Mouse (Mus musculus): ENCODE data around the gene Nrcam. TPM values are rescaled to one million over a fixed set of nuclear protein-coding genes. Genes with fewer than 3 reads are reported as not detected.

Nrcam gene
- total and polyA plus RNA-seq, 3 experiments, result 0.16 to 0.23 (median 0.20) TPM

DNA sequence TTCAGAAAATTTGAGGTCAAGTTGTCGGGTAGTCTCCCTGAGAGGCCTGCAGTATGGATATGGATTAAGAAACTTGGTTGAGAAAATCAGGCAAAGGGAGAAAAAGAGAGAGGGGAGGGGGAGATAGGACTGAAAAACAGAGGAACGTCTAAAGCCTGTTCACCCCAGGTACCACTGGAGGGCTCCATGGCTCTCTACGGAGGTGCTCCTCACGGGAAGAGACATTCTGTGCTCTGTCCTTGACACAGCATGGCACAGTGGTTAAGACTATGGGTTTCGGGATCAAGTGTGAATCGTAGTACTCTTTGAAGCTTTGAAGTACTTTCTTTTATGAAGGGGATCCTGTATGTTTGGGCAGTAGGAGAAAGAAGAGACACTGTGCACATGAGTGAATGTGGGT, 1.2 kb upstream of the Nrcam start:
- no peak overlapping the region for H3K4me3 ChIP-seq
- no peak overlapping the region for H3K9ac ChIP-seq (ENCODE audit: low read depth, low read length)
- no peaks in the 10 kb centered on the region for H3K4me1 ChIP-seq (ENCODE audit: control insufficient read depth, insufficient read depth, low read length)
- H3K79me2 ChIP-seq (replicated peaks; ENCODE audit: control insufficient read depth, insufficient read depth, low read length), result no peaks in the 10 kb centered on the region
- 47% methylated on average over 6 of the region's 6 CpGs for WGBS
- H3K36me3 ChIP-seq (ENCODE audit: control insufficient read depth, insufficient read depth, low read length), result no peaks in the 10 kb centered on the region
- no peak overlapping the region for H3K27ac ChIP-seq
- TF ChIP-seq POLR2A (IDR thresholded peaks at IDR 0.05; ENCODE audit: insufficient read depth, low read depth, low read length), result no peak
- 0 out of 2 replicates have a peak, but pooled peaks have one; percentile 5 for TF ChIP-seq CTCF (IDR thresholded peaks at IDR 0.05)
- TF ChIP-seq EP300 (IDR thresholded peaks at IDR 0.05; ENCODE audit: insufficient read depth, low read depth, low read length), result no peak
- intact Hi-C loops (cut with DNase I), result no loop called here
- DNase-seq, result no peak
- no peaks in the 10 kb centered on the region; the same call in 1 of the 2 replicates for H3K27me3 ChIP-seq (ENCODE audit: control insufficient read depth, insufficient read depth, low read length)

DNA sequence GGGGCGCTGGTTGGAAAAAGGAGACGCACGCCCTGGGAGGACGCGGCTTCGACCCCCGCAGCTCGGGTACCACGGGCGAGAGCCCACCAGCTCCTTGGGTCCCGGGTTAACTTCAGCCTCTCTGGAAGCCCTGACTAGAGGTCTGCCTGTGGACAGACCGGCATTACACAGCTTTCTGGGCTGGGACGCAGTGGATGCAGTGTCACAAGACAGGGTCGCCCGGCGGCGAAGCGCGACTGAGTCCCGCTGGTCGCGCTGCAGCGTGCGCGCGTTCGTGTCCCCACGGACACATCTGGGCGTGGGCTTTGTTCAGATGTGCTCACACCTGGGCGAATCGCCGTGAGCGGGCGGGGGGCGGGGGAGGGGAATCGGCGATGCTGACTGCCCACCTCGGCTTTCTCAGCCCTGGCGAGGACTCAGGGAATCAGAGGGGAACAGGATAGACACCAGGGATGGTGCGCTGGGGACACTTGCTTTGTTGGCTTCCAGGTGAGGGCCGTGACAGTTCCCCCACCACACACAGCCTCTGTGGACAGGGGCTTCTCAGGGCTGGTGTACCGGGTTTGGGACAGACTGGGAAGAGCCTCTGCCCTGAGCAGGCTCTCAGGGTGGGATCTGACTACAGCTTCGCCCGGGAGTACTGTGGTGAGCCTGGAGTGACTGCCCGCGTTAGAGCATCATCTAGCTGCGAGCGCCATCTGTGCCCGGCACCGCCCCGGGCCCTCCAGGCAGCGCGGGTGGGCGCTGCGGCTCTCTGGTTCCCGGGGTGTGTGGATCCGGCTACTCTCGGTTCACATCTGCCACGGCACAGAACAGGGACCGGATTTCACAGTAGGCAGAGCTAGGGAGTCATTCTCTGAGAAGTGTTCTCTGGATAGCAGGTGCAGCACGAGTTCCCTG, 881 bp downstream of the Nrcam start:
- Histone ChIP-seq H3K9ac (ENCODE audit: low read depth, low read length) (no peak overlapping the region), H3K4me1 (ENCODE audit: control insufficient read depth, insufficient read depth, low read length) (no peaks in the 10 kb centered on the region), H3K4me3 (peak overlapping the region; percentile 34), H3K27ac (no peak overlapping the region), H3K27me3 (ENCODE audit: control insufficient read depth, insufficient read depth, low read length) (no peaks in the 10 kb centered on the region; the same call in 1 of the 2 replicates), H3K36me3 (ENCODE audit: control insufficient read depth, insufficient read depth, low read length) (no peaks in the 10 kb centered on the region), H3K79me2 (replicated peaks; ENCODE audit: control insufficient read depth, insufficient read depth, low read length) (no peaks in the 10 kb centered on the region)
- DNase-seq, result no peak
- intact Hi-C loops (cut with DNase I), result no loop called here
- under 1% methylated on average over 61 of the region's 61 CpGs for WGBS
- TF ChIP-seq EP300 (IDR thresholded peaks at IDR 0.05; ENCODE audit: insufficient read depth, low read depth, low read length) (no peak), CTCF (IDR thresholded peaks at IDR 0.05) (no peak), POLR2A (IDR thresholded peaks at IDR 0.05; ENCODE audit: insufficient read depth, low read depth, low read length) (no peak)

DNA sequence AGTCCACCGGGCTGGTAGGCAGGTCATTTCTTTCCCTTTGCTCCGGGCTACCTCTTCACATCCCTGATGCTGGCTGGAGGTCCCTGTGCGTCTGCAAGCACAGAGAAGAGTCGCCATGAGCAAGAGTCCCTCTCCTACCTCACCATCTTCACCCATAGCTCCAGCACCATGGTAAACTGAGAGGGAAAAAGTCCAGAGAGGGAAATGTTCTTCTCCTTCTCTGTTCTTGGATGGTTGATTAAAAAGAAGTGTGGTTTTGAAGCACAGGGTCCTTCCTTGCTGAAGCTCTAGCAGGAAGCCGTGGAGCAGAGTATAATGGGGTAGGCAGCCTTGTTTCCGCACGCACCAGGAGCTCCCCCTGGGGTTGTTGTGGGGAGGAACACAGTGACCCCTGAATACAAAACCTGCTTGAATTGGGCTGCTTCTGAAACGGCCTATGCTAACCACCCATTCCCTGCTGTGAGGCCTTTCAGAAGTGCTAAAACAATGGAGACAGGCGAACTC, 1.6 kb downstream of the Nrcam start:
- no peak for TF ChIP-seq POLR2A (IDR thresholded peaks at IDR 0.05; ENCODE audit: insufficient read depth, low read depth, low read length)
- TF ChIP-seq CTCF (IDR thresholded peaks at IDR 0.05), result no peak
- no peaks in the 10 kb centered on the region for H3K4me1 ChIP-seq (ENCODE audit: control insufficient read depth, insufficient read depth, low read length)
- H3K27ac ChIP-seq, result no peak overlapping the region
- no peak for DNase-seq
- H3K4me3 ChIP-seq, result no peak overlapping the region
- H3K27me3 ChIP-seq (ENCODE audit: control insufficient read depth, insufficient read depth, low read length), result no peaks in the 10 kb centered on the region; the same call in 1 of the 2 replicates
- H3K36me3 ChIP-seq (ENCODE audit: control insufficient read depth, insufficient read depth, low read length), result no peaks in the 10 kb centered on the region
- intact Hi-C loops (cut with DNase I), result no loop called here
- H3K9ac ChIP-seq (ENCODE audit: low read depth, low read length), result no peak overlapping the region
- H3K79me2 ChIP-seq (replicated peaks; ENCODE audit: control insufficient read depth, insufficient read depth, low read length), result no peaks in the 10 kb centered on the region
- WGBS, result 7% methylated on average over 9 of the region's 9 CpGs

DNA sequence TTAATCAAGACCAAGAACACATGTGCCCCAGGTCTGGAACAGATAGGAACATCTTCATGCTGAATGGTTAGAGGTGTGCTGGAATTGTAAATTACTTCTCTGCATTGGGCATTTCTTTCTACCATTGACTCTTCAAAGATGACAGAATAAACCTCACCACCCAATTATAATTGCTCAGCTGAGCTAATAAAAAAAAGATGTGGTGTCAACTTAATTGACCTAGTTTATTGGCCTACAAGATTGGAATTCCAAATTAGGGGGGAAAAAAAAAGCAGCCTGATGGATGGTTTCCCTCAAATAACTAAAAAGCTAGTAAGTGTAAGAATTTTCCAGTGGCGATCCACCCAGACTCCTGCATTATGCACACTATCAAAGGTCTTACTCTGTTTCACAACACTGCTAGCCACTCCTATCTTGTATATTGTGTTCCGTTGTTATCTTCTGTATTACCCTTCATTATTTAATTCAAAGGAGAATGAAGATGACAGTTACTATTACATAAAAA, 8.5 kb downstream of the Nrcam start:
- Histone ChIP-seq H3K4me3 (no peak overlapping the region), H3K9ac (ENCODE audit: low read depth, low read length) (no peak overlapping the region), H3K27me3 (ENCODE audit: control insufficient read depth, insufficient read depth, low read length) (no peaks in the 10 kb centered on the region), H3K79me2 (replicated peaks; ENCODE audit: control insufficient read depth, insufficient read depth, low read length) (no peaks in the 10 kb centered on the region), H3K4me1 (ENCODE audit: control insufficient read depth, insufficient read depth, low read length) (no peaks in the 10 kb centered on the region), H3K36me3 (ENCODE audit: control insufficient read depth, insufficient read depth, low read length) (no peaks in the 10 kb centered on the region), H3K27ac (no peak overlapping the region)
- intact Hi-C loops (cut with DNase I), result no loop called here
- no peak for DNase-seq
- 85% methylated on average over 2 of the region's 2 CpGs for WGBS
- TF ChIP-seq CTCF (IDR thresholded peaks at IDR 0.05), result no peak
- TF ChIP-seq EP300 (IDR thresholded peaks at IDR 0.05; ENCODE audit: insufficient read depth, low read depth, low read length), result no peak
- TF ChIP-seq POLR2A (IDR thresholded peaks at IDR 0.05; ENCODE audit: insufficient read depth, low read depth, low read length), result no peak

DNA sequence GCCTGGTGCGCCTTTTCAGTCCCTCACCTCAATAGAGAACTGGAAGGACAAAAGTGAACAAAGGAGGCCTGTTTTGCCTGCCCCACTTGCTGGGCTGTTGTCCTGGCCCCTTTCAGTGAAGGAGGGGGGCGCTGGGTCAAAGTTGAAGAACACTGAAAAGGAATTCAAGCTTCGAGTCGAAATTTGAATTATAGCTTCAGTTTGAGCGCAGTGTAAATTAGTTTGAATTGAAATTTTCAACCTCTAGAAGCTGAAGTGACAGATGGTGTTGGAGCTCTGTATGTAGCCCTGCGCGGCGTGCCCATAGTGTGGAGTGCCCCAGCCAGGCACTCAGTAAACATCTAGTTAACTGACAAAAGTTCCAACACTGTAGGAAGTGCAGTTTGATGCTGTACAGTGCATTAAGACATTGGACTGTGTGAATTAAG, 9.5 kb downstream of the Nrcam start:
- Histone ChIP-seq H3K79me2 (replicated peaks; ENCODE audit: control insufficient read depth, insufficient read depth, low read length) (no peaks in the 10 kb centered on the region), H3K27me3 (ENCODE audit: control insufficient read depth, insufficient read depth, low read length) (no peaks in the 10 kb centered on the region), H3K36me3 (ENCODE audit: control insufficient read depth, insufficient read depth, low read length) (no peaks in the 10 kb centered on the region), H3K9ac (ENCODE audit: low read depth, low read length) (no peak overlapping the region), H3K4me1 (ENCODE audit: control insufficient read depth, insufficient read depth, low read length) (no peaks in the 10 kb centered on the region), H3K27ac (no peak overlapping the region), H3K4me3 (no peak overlapping the region)
- TF ChIP-seq POLR2A (IDR thresholded peaks at IDR 0.05; ENCODE audit: insufficient read depth, low read depth, low read length), result no peak
- TF ChIP-seq CTCF (IDR thresholded peaks at IDR 0.05), result no peak
- TF ChIP-seq EP300 (IDR thresholded peaks at IDR 0.05; ENCODE audit: insufficient read depth, low read depth, low read length), result no peak
- intact Hi-C loops (cut with DNase I), result no loop called here
- 76% methylated on average over 8 of the region's 8 CpGs for WGBS
- DNase-seq, result no peak

DNA sequence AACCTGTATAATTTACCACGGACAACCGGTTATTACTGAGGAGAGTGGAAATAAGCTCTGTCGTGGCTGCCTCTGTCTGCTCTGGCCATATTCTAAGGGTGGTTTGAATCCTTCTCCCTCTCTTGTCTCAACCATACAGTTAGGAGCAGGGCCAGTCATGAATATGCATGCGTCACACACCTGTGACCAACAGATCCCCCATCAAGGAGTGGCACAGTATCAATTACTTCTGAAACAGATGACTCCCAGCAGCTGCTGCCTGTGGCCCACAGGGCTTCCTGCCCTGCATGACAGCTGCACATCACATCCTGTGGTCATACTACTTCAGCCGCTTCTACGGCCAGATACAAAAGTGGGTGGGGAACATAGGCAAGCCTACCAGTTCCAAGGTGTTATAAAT, 15.4 kb downstream of the Nrcam start:
- Histone ChIP-seq H3K9ac (ENCODE audit: low read depth, low read length) (no peak overlapping the region), H3K79me2 (replicated peaks; ENCODE audit: control insufficient read depth, insufficient read depth, low read length) (no peaks in the 10 kb centered on the region), H3K27me3 (ENCODE audit: control insufficient read depth, insufficient read depth, low read length) (no peaks in the 10 kb centered on the region), H3K4me1 (ENCODE audit: control insufficient read depth, insufficient read depth, low read length) (no peaks in the 10 kb centered on the region), H3K27ac (no peak overlapping the region), H3K4me3 (no peak overlapping the region), H3K36me3 (ENCODE audit: control insufficient read depth, insufficient read depth, low read length) (no peaks in the 10 kb centered on the region)
- intact Hi-C loops (cut with DNase I), result no loop called here
- DNase-seq, result no peak
- TF ChIP-seq POLR2A (IDR thresholded peaks at IDR 0.05; ENCODE audit: insufficient read depth, low read depth, low read length) (no peak), EP300 (IDR thresholded peaks at IDR 0.05; ENCODE audit: insufficient read depth, low read depth, low read length) (no peak)
- WGBS, result 62% methylated on average over 6 of the region's 6 CpGs
